Mouse (Mus musculus) limb, embryonic 15.5 days (tissue): Measurements from ENCODE around the gene Nrap. TPM values are rescaled to one million over a fixed set of nuclear protein-coding genes. Genes with fewer than 3 reads are reported as not detected.

Source experiments
- ATAC-seq: fragments of 200-750 bp; cut with Nextera tagmentation; 2 replicates; pipeline ENCODE4 v1.8.0; 2017; ENCODE audit warnings: low read depth, moderate TSS enrichment; ENCODE audit not compliant: insufficient number of reproducible peaks, low FRiP score, low TSS enrichment
- H3K27ac ChIP-seq: fragments of 300-500 bp; sonication (generic); 2 replicates; pipeline ENCODE4 v1.5.1; 2015; ENCODE audit warnings: moderate library complexity, mild to moderate bottlenecking, inconsistent platforms
- H3K27me3 ChIP-seq: fragments of 300-500 bp; sonication (generic); 2 replicates; pipeline ENCODE4 v1.6.1; 2015; ENCODE audit warnings: inconsistent platforms
- H3K36me3 ChIP-seq: fragments of 300-500 bp; sonication (generic); 2 replicates; pipeline ENCODE4 v1.6.1; 2015; ENCODE audit warnings: inconsistent platforms
- H3K4me1 ChIP-seq: fragments of 300-500 bp; sonication (generic); 2 replicates; pipeline ENCODE4 v1.6.1; 2015; ENCODE audit warnings: inconsistent platforms
- H3K4me2 ChIP-seq: fragments of 300-500 bp; sonication (generic); 2 replicates; pipeline ENCODE4 v1.6.1; 2015; ENCODE audit warnings: mild to moderate bottlenecking, inconsistent platforms
- H3K4me3 ChIP-seq: fragments of 300-500 bp; sonication (generic); 2 replicates; pipeline ENCODE4 v1.5.1; 2015; ENCODE audit warnings: mild to moderate bottlenecking, inconsistent platforms
- H3K9ac ChIP-seq: fragments of 300-500 bp; sonication (generic); 2 replicates; pipeline ENCODE4 v1.6.1; 2015; ENCODE audit warnings: inconsistent platforms
- H3K9me3 ChIP-seq: fragments of 300-500 bp; sonication (generic); 2 replicates; pipeline ENCODE4 v1.6.1; 2016; ENCODE audit warnings: inconsistent platforms
- WGBS: fragments of 180-500 bp; shearing (Covaris S2); methylation state at CpG from one replicate; pipeline ENCODE4 v1.1.7; 2015; 5-methylcytosine and 5-hydroxymethylcytosine counted together
- polyA plus RNA-seq: library from polyadenylated mRNA; unstranded; fragments of >200 nt; fragmentation: Nextera tagmentation; extraction: Ambion mirVana; gene quantifications from 2 replicates; pipeline ENCODE4 v1.2.1, GENCODE M21; 2015

Nrap gene
- polyA plus RNA-seq, 1 experiment from 2014 or later, result 2.7 TPM

- Histone ChIP-seq H3K27ac (no peak overlapping the region), H3K27me3 (0 out of 2 replicates have a peak, but pooled peaks cover 3% of the 10 kb centered on the region), H3K4me3 (no peak overlapping the region), H3K9me3 (no peaks in the 10 kb centered on the region), H3K4me2 (no peak overlapping the region), H3K36me3 (no peaks in the 10 kb centered on the region), H3K9ac (no peak overlapping the region), H3K4me1 (0 out of 2 replicates have a peak, but pooled peaks cover 3% of the 10 kb centered on the region)
- ATAC-seq, result no peak
- 23% methylated on average over 17 of the region's 17 CpGs for WGBS
Measured at GRCm38 (mm10) chr19:56356480-56357373, 33.1 kb downstream of the Nrap start.

- Histone ChIP-seq H3K27ac (no peak overlapping the region), H3K36me3 (no peaks in the 10 kb centered on the region), H3K4me2 (no peak overlapping the region), H3K4me1 (0 out of 2 replicates have a peak, but pooled peaks cover 3% of the 10 kb centered on the region), H3K27me3 (no peaks in the 10 kb centered on the region), H3K4me3 (no peak overlapping the region), H3K9me3 (no peaks in the 10 kb centered on the region), H3K9ac (no peak overlapping the region)
- 82% methylated on average over 12 of the region's 12 CpGs for WGBS
- ATAC-seq, result no peak
Measured at GRCm38 (mm10) chr19:56355201-56355600, 34.6 kb downstream of the Nrap start.

GRCm38 (mm10) chr19:56353689-56354088 is 36.1 kb downstream of the Nrap start:
- Histone ChIP-seq H3K27me3 (no peaks in the 10 kb centered on the region), H3K4me2 (no peak overlapping the region), H3K36me3 (no peaks in the 10 kb centered on the region), H3K27ac (no peak overlapping the region), H3K9me3 (no peaks in the 10 kb centered on the region), H3K4me1 (peaks cover 7% of the 10 kb centered on the region; the same call in 1 of the 2 replicates), H3K4me3 (no peak overlapping the region), H3K9ac (no peak overlapping the region)
- 72% methylated on average over 10 of the region's 10 CpGs for whole genome bisulfite sequencing
- ATAC-seq, result no peak

GRCm38 (mm10) chr19:56349295-56349694 is 40.5 kb downstream of the Nrap start:
- Histone ChIP-seq H3K4me1 (peaks cover 4% of the 10 kb centered on the region; the same call in 1 of the 2 replicates), H3K4me3 (no peak overlapping the region), H3K27me3 (no peaks in the 10 kb centered on the region), H3K27ac (no peak overlapping the region), H3K36me3 (no peaks in the 10 kb centered on the region), H3K4me2 (no peak overlapping the region), H3K9me3 (no peaks in the 10 kb centered on the region), H3K9ac (no peak overlapping the region)
- no peak for ATAC-seq
- WGBS, result 33% methylated on average over 6 of the region's 6 CpGs

- no peak for ATAC-seq
Measured at GRCm38 (mm10) chr19:56346750-56347149, 43.1 kb downstream of the Nrap start.

GRCm38 (mm10) chr19:56346016-56346415 is 43.8 kb downstream of the Nrap start:
- ATAC-seq, result no peak
- Histone ChIP-seq H3K27ac (no peak overlapping the region), H3K4me3 (no peak overlapping the region), H3K27me3 (0 out of 2 replicates have a peak, but pooled peaks cover 3% of the 10 kb centered on the region), H3K4me2 (no peak overlapping the region), H3K9ac (no peak overlapping the region), H3K4me1 (peaks cover 18% of the 10 kb centered on the region), H3K9me3 (no peaks in the 10 kb centered on the region), H3K36me3 (no peaks in the 10 kb centered on the region)
- 70% methylated on average over 3 of the region's 3 CpGs for WGBS

More at GRCm38 (mm10) chr19:56346750-56347149, 43.1 kb downstream of the Nrap start:
- Histone ChIP-seq H3K9ac (no peak overlapping the region), H3K27ac (no peak overlapping the region), H3K36me3 (no peaks in the 10 kb centered on the region), H3K4me3 (no peak overlapping the region), H3K4me1 (peaks cover 14% of the 10 kb centered on the region), H3K9me3 (no peaks in the 10 kb centered on the region), H3K27me3 (no peaks in the 10 kb centered on the region), H3K4me2 (no peak overlapping the region)
- WGBS, result 40% methylated on average over 13 of the region's 13 CpGs

- peaks cover 14% of the 10 kb centered on the region for H3K4me1 ChIP-seq
- H3K4me3 ChIP-seq, result no peak overlapping the region
- 57% methylated on average over 26 of the region's 26 CpGs for WGBS
- H3K27me3 ChIP-seq, result 0 out of 2 replicates have a peak, but pooled peaks cover 3% of the 10 kb centered on the region
- H3K9me3 ChIP-seq, result no peaks in the 10 kb centered on the region
- no peak overlapping the region for H3K27ac ChIP-seq
- H3K9ac ChIP-seq, result no peak overlapping the region
- no peak for ATAC-seq
- H3K4me2 ChIP-seq, result no peak overlapping the region
- H3K36me3 ChIP-seq, result no peaks in the 10 kb centered on the region
Measured at GRCm38 (mm10) chr19:56343869-56344563, 45.8 kb downstream of the Nrap start.

GRCm38 (mm10) chr19:56342006-56342405 is 47.8 kb downstream of the Nrap start:
- ATAC-seq, result no peak

GRCm38 (mm10) chr19:56336826-56337225 is 53.0 kb downstream of the Nrap start:
- Histone ChIP-seq H3K4me1 (peaks cover 5% of the 10 kb centered on the region), H3K27ac (no peak overlapping the region), H3K27me3 (0 out of 2 replicates have a peak, but pooled peaks cover 3% of the 10 kb centered on the region), H3K4me3 (no peak overlapping the region), H3K4me2 (no peak overlapping the region), H3K9me3 (no peaks in the 10 kb centered on the region), H3K36me3 (no peaks in the 10 kb centered on the region), H3K9ac (no peak overlapping the region)
- WGBS, result 46% methylated on average over 12 of the region's 12 CpGs
- no peak for ATAC-seq

More at GRCm38 (mm10) chr19:56342006-56342405, 47.8 kb downstream of the Nrap start:
- Histone ChIP-seq H3K36me3 (no peaks in the 10 kb centered on the region), H3K9me3 (no peaks in the 10 kb centered on the region), H3K4me3 (no peak overlapping the region), H3K4me1 (peaks cover 14% of the 10 kb centered on the region), H3K27me3 (0 out of 2 replicates have a peak, but pooled peaks cover 3% of the 10 kb centered on the region), H3K27ac (no peak overlapping the region), H3K9ac (no peak overlapping the region), H3K4me2 (no peak overlapping the region)
- 58% methylated on average over 8 of the region's 8 CpGs for WGBS

- H3K9me3 ChIP-seq, result no peaks in the 10 kb centered on the region
- H3K4me3 ChIP-seq, result no peak overlapping the region
- H3K36me3 ChIP-seq, result no peaks in the 10 kb centered on the region
- H3K4me2 ChIP-seq, result no peak overlapping the region
- 0 out of 2 replicates have a peak, but pooled peaks cover 2% of the 10 kb centered on the region for H3K4me1 ChIP-seq
- H3K27me3 ChIP-seq, result 0 out of 2 replicates have a peak, but pooled peaks cover 2% of the 10 kb centered on the region
- no peak for ATAC-seq
- H3K27ac ChIP-seq, result no peak overlapping the region
- no peak overlapping the region for H3K9ac ChIP-seq
- WGBS, result 93% methylated on average over 17 of the region's 17 CpGs
Measured at GRCm38 (mm10) chr19:56336321-56336720, 53.5 kb downstream of the Nrap start.

- Histone ChIP-seq H3K4me1 (peaks cover 14% of the 10 kb centered on the region), H3K9me3 (no peaks in the 10 kb centered on the region), H3K4me2 (no peak overlapping the region), H3K36me3 (no peaks in the 10 kb centered on the region), H3K27ac (no peak overlapping the region), H3K27me3 (no peaks in the 10 kb centered on the region), H3K4me3 (no peak overlapping the region), H3K9ac (no peak overlapping the region)
- WGBS, result 48% methylated on average over 21 of the region's 21 CpGs
- no peak for ATAC-seq
Measured at GRCm38 (mm10) chr19:56326243-56326855, 63.5 kb downstream of the Nrap start.
